Mouse (Mus musculus) c-Kit-negative CD71-positive TER-119-positive erythroid progenitor cells, embryonic 14.5 days (primary cell): ENCODE results near the gene Bloc1s1.

Source experiments
- DNase-seq: peaks from one replicate; pipeline ENCODE4 v3.0.0-alpha.2; 2013; ENCODE audit warnings: low read depth, low spot score

Gene Bloc1s1

GRCm38 (mm10) chr10:128931441-128931840 lies 7.6 kb upstream of the Bloc1s1 start:
- no peak for DNase-seq

- DNase-seq: no peak
Observed at GRCm38 (mm10) chr10:128929638-128930378, 6.0 kb upstream of the Bloc1s1 start.

- no peak for DNase-seq
Observed at GRCm38 (mm10) chr10:128928356-128928755, 4.5 kb upstream of the Bloc1s1 start.

GRCm38 (mm10) chr10:128923013-128923691 lies 683 bp downstream of the Bloc1s1 start:
- peak; percentile 81 for DNase-seq

- no peak for DNase-seq
Observed at GRCm38 (mm10) chr10:128922822-128923012, 1.1 kb downstream of the Bloc1s1 start, which contains the start of gene Rdh5. Gene Rdh5, minus strand, starts transcription at chr10:128922888.

GRCm38 (mm10) chr10:128921883-128922821 lies 1.7 kb downstream of the Bloc1s1 start:
- no peak for DNase-seq

GRCm38 (mm10) chr10:128921251-128921650 lies 2.6 kb downstream of the Bloc1s1 start:
- DNase-seq: no peak

- DNase-seq: no peak
Observed at GRCm38 (mm10) chr10:128920736-128921161, 3.1 kb downstream of the Bloc1s1 start.

GRCm38 (mm10) chr10:128919966-128920365 lies 3.9 kb downstream of the Bloc1s1 start:
- DNase-seq: no peak

GRCm38 (mm10) chr10:128919203-128919631 lies 4.6 kb downstream of the Bloc1s1 start:
- DNase-seq: no peak

GRCm38 (mm10) chr10:128918246-128918645 lies 5.6 kb downstream of the Bloc1s1 start:
- DNase-seq: no peak

- no peak for DNase-seq
Observed at GRCm38 (mm10) chr10:128917400-128917799, 6.4 kb downstream of the Bloc1s1 start.

GRCm38 (mm10) chr10:128916665-128917064 lies 7.2 kb downstream of the Bloc1s1 start:
- no peak for DNase-seq

- no peak for DNase-seq
Observed at GRCm38 (mm10) chr10:128915550-128915949, 8.3 kb downstream of the Bloc1s1 start.

- DNase-seq: no peak
Observed at GRCm38 (mm10) chr10:128913696-128914095, 10.1 kb downstream of the Bloc1s1 start.

GRCm38 (mm10) chr10:128913219-128913618 lies 10.6 kb downstream of the Bloc1s1 start:
- peak; percentile 61 for DNase-seq

GRCm38 (mm10) chr10:128912791-128913190 lies 11.0 kb downstream of the Bloc1s1 start:
- no peak for DNase-seq

- no peak for DNase-seq
Observed at GRCm38 (mm10) chr10:128912268-128912667, 11.6 kb downstream of the Bloc1s1 start.

- no peak for DNase-seq
Observed at GRCm38 (mm10) chr10:128911430-128911829, 12.4 kb downstream of the Bloc1s1 start.

- no peak for DNase-seq
Observed at GRCm38 (mm10) chr10:128910066-128910841, 13.6 kb downstream of the Bloc1s1 start.

GRCm38 (mm10) chr10:128909567-128910028 lies 14.2 kb downstream of the Bloc1s1 start:
- no peak for DNase-seq
